Mouse (Mus musculus) hindbrain, embryonic 14.5 days (tissue): ENCODE results near the gene Sfmbt1. TPM values are rescaled to one million over a fixed set of nuclear protein-coding genes. Genes with fewer than 3 reads are reported as not detected.

Source experiments
- polyA plus RNA-seq: library from polyadenylated mRNA; unstranded; fragments of >200 nt; fragmentation: Nextera tagmentation; extraction: Ambion mirVana; gene quantifications from 2 replicates; pipeline ENCODE4 v1.2.1, GENCODE M21; 2014

Sfmbt1 gene
- polyA plus RNA-seq, 1 experiment from 2014 or later: 20.0 TPM

Other genes with a start within 250 kb of the Sfmbt1 start
- gene Dcp1a, start 235.3 kb upstream of the Sfmbt1 start, polyA plus RNA-seq: 16.1 TPM in 2 replicates
- gene Cacna1d, start 223.4 kb upstream of the Sfmbt1 start, polyA plus RNA-seq: 10.5 and 13.5 TPM in 2 replicates
- 110 and 144 TPM in 2 replicates for gene Tkt, start 166.5 kb upstream of the Sfmbt1 start, polyA plus RNA-seq
- 19.4 and 21.1 TPM in 2 replicates for gene Prkcd, start 88.6 kb upstream of the Sfmbt1 start, polyA plus RNA-seq
- gene Rft1, start 60.5 kb upstream of the Sfmbt1 start, polyA plus RNA-seq: 8.3 and 9.0 TPM in 2 replicates
- gene Tmem110, start 110.7 kb downstream of the Sfmbt1 start, polyA plus RNA-seq: 21.6 and 24.0 TPM in 2 replicates
- 0.67 and 1.5 TPM in 2 replicates for gene Mustn1, start 164.4 kb downstream of the Sfmbt1 start, polyA plus RNA-seq
- not detected in 2 replicates for gene Itih4, start 171.6 kb downstream of the Sfmbt1 start, polyA plus RNA-seq
- 2.5 and 3.1 TPM in 2 replicates for gene Itih3, start 208.9 kb downstream of the Sfmbt1 start, polyA plus RNA-seq
- gene Itih1, start 228.4 kb downstream of the Sfmbt1 start, polyA plus RNA-seq: not detected in 2 replicates
- 13.4 and 14.1 TPM in 2 replicates for gene Nek4, start 236.5 kb downstream of the Sfmbt1 start, polyA plus RNA-seq